Mouse (Mus musculus) limb, embryonic 13.5 days (tissue): ENCODE results near the gene Fiz1. TPM values are rescaled to one million over a fixed set of nuclear protein-coding genes. Genes with fewer than 3 reads are reported as not detected.
A peak's percentile ranks its signal among the peaks of the same experiment; 100 is the strongest.

Source experiments
- ATAC-seq: fragments of 200-750 bp; cut with Nextera tagmentation; 2 replicates; pipeline ENCODE4 v1.8.0; 2017; ENCODE audit warnings: low read depth, moderate number of reproducible peaks, moderate TSS enrichment; ENCODE audit not compliant: low FRiP score
- H3K27ac ChIP-seq: fragments of 300-500 bp; sonication (generic); 2 replicates; pipeline ENCODE4 v1.5.1; 2015; ENCODE audit warnings: inconsistent platforms, mild to moderate bottlenecking, moderate library complexity
- H3K27me3 ChIP-seq: fragments of 300-500 bp; sonication (generic); 2 replicates; pipeline ENCODE4 v1.6.1; 2015; ENCODE audit warnings: mild to moderate bottlenecking, inconsistent platforms
- H3K36me3 ChIP-seq: fragments of 300-500 bp; sonication (generic); 2 replicates; pipeline ENCODE4 v1.6.1; 2015; ENCODE audit warnings: inconsistent platforms, mild to moderate bottlenecking, moderate library complexity
- H3K4me1 ChIP-seq: fragments of 300-500 bp; sonication (generic); 2 replicates; pipeline ENCODE4 v1.6.1; 2015; ENCODE audit warnings: inconsistent platforms
- H3K4me2 ChIP-seq: fragments of 300-500 bp; sonication (generic); replicated peaks from 2 replicates; pipeline ENCODE4 v1.6.1; 2015; ENCODE audit warnings: inconsistent platforms, mild to moderate bottlenecking, moderate library complexity
- H3K4me3 ChIP-seq: fragments of 300-500 bp; sonication (generic); 2 replicates; pipeline ENCODE4 v1.5.1; 2015; ENCODE audit warnings: moderate library complexity, mild to moderate bottlenecking, inconsistent platforms
- H3K9ac ChIP-seq: fragments of 300-500 bp; sonication (generic); 2 replicates; pipeline ENCODE4 v1.6.1; 2015; ENCODE audit warnings: mild to moderate bottlenecking, inconsistent platforms
- H3K9me3 ChIP-seq: fragments of 300-500 bp; sonication (generic); 2 replicates; pipeline ENCODE4 v1.6.1; 2016; ENCODE audit warnings: inconsistent platforms
- WGBS: fragments of 180-500 bp; shearing (Covaris S2); methylation state at CpG from one replicate; pipeline ENCODE4 v1.1.7; 2015; 5-methylcytosine and 5-hydroxymethylcytosine counted together
- polyA plus RNA-seq: library from polyadenylated mRNA; unstranded; fragments of >200 nt; fragmentation: Nextera tagmentation; extraction: Ambion mirVana; gene quantifications from 2 replicates; pipeline ENCODE4 v1.2.1, GENCODE M21; 2015

Gene Fiz1
- polyA plus RNA-seq, 1 experiment from 2014 or later: 44.7 TPM

- peak overlapping the region; percentile 73 for H3K4me3 ChIP-seq
- peak overlapping the region; percentile 89 for H3K4me2 ChIP-seq
- 9% methylated on average over 32 of the region's 32 CpGs for WGBS
- ATAC-seq: no peak
- H3K27me3 ChIP-seq: peaks cover 61% of the 10 kb centered on the region
- peaks cover 55% of the 10 kb centered on the region for H3K4me1 ChIP-seq
- no peak overlapping the region for H3K27ac ChIP-seq
- H3K9ac ChIP-seq: peak overlapping the region; percentile 66
- H3K36me3 ChIP-seq: no peaks in the 10 kb centered on the region
- H3K9me3 ChIP-seq: no peaks in the 10 kb centered on the region
These were observed 39.1 kb upstream of the Fiz1 start for GRCm38 (mm10) chr7:5053456-5054179.

- Histone ChIP-seq H3K27me3 (peaks cover 55% of the 10 kb centered on the region), H3K27ac (no peak overlapping the region), H3K4me3 (peak overlapping the region; percentile 73), H3K36me3 (no peaks in the 10 kb centered on the region), H3K4me2 (peak overlapping the region; percentile 89), H3K9me3 (no peaks in the 10 kb centered on the region), H3K4me1 (peaks cover 52% of the 10 kb centered on the region), H3K9ac (peak overlapping the region; percentile 88)
- ATAC-seq: no peak
- WGBS: 3% methylated on average over 45 of the region's 45 CpGs
These were observed 38.4 kb upstream of the Fiz1 start for GRCm38 (mm10) chr7:5052931-5053343.

DNA sequence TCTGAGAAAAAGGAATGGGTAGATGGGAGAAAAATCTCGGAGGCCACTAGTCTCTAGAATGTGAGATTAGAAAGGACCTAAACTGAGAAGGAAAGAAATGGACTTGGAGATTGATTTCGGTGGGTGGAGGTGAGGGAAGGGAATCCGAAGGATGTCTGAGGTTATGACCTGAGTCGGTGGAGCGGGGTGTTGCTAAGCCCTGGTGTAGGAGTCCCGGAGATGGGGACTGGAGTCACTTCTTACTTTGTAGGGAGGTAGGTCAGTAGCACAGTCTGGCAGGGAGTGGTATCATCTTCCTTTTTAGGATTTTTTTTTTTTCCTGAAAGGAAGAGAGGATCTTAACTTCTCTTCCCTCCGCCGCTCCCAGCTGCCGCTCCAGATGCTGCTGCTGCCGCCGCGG lies 37.9 kb upstream of the Fiz1 start:
- no peak for ATAC-seq
- H3K36me3 ChIP-seq: no peaks in the 10 kb centered on the region
- H3K9ac ChIP-seq: peak overlapping the region; percentile 88
- peaks cover 47% of the 10 kb centered on the region for H3K4me1 ChIP-seq
- H3K9me3 ChIP-seq: no peaks in the 10 kb centered on the region
- WGBS: 5% methylated on average over 12 of the region's 12 CpGs
- H3K4me2 ChIP-seq: peak overlapping the region; percentile 89
- peaks cover 50% of the 10 kb centered on the region for H3K27me3 ChIP-seq
- H3K27ac ChIP-seq: no peak overlapping the region
- peak overlapping the region; percentile 73 for H3K4me3 ChIP-seq

- peak within 1 kb of the TSS; percentile 89 for H3K4me2 ChIP-seq
- H3K9ac ChIP-seq: peak within 1 kb of the TSS; percentile 88
- peak within 1 kb of the TSS; percentile 73 for H3K4me3 ChIP-seq
- no peaks in the 10 kb centered on the region for H3K36me3 ChIP-seq
- no peaks in the 10 kb centered on the region for H3K9me3 ChIP-seq
- peaks cover 42% of the 10 kb centered on the region for H3K27me3 ChIP-seq
- peaks cover 42% of the 10 kb centered on the region for H3K4me1 ChIP-seq
- H3K27ac ChIP-seq: peak within 1 kb of the TSS; percentile 63
- under 1% methylated on average over 65 of the region's 65 CpGs for WGBS
- ATAC-seq: peak; percentile 65
These were observed 37.0 kb upstream of the Fiz1 start, which contains the start of gene Zfp580 for GRCm38 (mm10) chr7:5051193-5052192. Zfp580 (plus strand) TSS chr7:5051538.

DNA sequence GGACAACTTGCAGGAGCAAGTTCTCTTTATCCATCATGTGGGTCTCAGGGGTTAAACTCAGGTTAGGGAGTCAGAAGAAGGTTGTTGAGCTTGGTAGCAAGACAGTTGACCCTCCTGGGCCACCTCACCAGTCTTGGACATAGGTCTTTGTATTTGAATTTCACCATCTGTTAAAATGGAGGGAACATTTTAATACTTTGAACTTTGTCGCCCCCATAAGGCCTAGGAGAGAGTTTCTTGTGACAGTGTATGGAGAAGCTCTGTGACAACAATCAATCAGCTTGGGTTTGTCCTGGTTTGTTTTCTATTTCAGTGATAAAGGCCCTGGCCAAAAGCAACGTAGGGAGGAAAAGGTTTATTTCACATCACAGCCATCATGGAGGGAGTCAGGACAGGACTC lies 32.8 kb upstream of the Fiz1 start:
- Histone ChIP-seq H3K27ac (no peak overlapping the region), H3K9ac (no peak overlapping the region), H3K4me1 (peaks cover 14% of the 10 kb centered on the region), H3K4me2 (no peak overlapping the region), H3K36me3 (no peaks in the 10 kb centered on the region), H3K9me3 (no peaks in the 10 kb centered on the region), H3K27me3 (peaks cover 2% of the 10 kb centered on the region), H3K4me3 (no peak overlapping the region)
- WGBS: 35% methylated on average over 2 of the region's 2 CpGs
- no peak for ATAC-seq

GRCm38 (mm10) chr7:5046112-5046511 lies 31.6 kb upstream of the Fiz1 start:
- no peak for ATAC-seq
- H3K9me3 ChIP-seq: no peaks in the 10 kb centered on the region
- H3K4me1 ChIP-seq: peaks cover 8% of the 10 kb centered on the region
- no peak overlapping the region for H3K4me3 ChIP-seq
- H3K27ac ChIP-seq: no peak overlapping the region
- WGBS: 76% methylated on average over 2 of the region's 2 CpGs
- H3K36me3 ChIP-seq: peaks cover 6% of the 10 kb centered on the region; the same call in 1 of the 2 replicates
- no peak overlapping the region for H3K4me2 ChIP-seq
- no peaks in the 10 kb centered on the region for H3K27me3 ChIP-seq
- no peak overlapping the region for H3K9ac ChIP-seq

DNA sequence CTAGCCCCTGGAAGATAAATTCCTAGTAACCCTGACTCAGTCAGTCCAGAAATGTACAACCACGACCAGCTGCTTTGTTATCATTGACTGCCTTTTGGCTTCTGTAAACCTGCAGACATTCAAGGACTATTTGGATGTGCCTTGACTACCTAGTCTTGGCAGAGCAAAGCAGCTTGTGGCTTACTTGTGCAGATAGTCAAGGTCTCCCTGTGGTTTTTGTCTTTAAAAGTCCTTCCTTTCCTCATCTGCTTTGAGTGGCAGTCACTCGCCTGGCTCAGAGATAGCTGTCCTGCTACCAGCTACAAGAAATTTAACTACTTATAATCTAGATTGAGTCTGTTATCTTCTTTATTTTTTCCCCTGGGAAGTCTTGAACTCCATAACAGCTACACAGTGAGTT lies 30.5 kb upstream of the Fiz1 start:
- ATAC-seq: no peak
- Histone ChIP-seq H3K4me3 (no peak overlapping the region), H3K4me1 (no peaks in the 10 kb centered on the region), H3K36me3 (peaks cover 11% of the 10 kb centered on the region; the same call in 1 of the 2 replicates), H3K9ac (no peak overlapping the region), H3K27me3 (no peaks in the 10 kb centered on the region), H3K9me3 (no peaks in the 10 kb centered on the region), H3K27ac (no peak overlapping the region), H3K4me2 (no peak overlapping the region)
- 77% methylated on average over 2 of the region's 2 CpGs for WGBS

GRCm38 (mm10) chr7:5038940-5039339 lies 24.4 kb upstream of the Fiz1 start:
- peak overlapping the region; percentile 58 for H3K4me3 ChIP-seq
- peak overlapping the region; percentile 92 for H3K27ac ChIP-seq
- H3K9ac ChIP-seq: peak overlapping the region; percentile 75
- WGBS: 39% methylated on average over 5 of the region's 5 CpGs
- peak overlapping the region; percentile 65 for H3K4me2 ChIP-seq
- peaks cover 18% of the 10 kb centered on the region for H3K9me3 ChIP-seq
- peaks cover 43% of the 10 kb centered on the region for H3K36me3 ChIP-seq
- ATAC-seq: no peak
- no peaks in the 10 kb centered on the region for H3K27me3 ChIP-seq
- H3K4me1 ChIP-seq: 0 out of 2 replicates have a peak, but pooled peaks cover 2% of the 10 kb centered on the region

- peaks cover 50% of the 10 kb centered on the region for H3K36me3 ChIP-seq
- peak; percentile 96 for ATAC-seq
- peak within 1 kb of the TSS; percentile 75 for H3K9ac ChIP-seq
- WGBS: 1% methylated on average over 47 of the region's 48 CpGs
- H3K27me3 ChIP-seq: no peaks in the 10 kb centered on the region
- H3K27ac ChIP-seq: peak within 1 kb of the TSS; percentile 92
- H3K4me3 ChIP-seq: peak within 1 kb of the TSS; percentile 58
- H3K4me1 ChIP-seq: 0 out of 2 replicates have a peak, but pooled peaks cover 2% of the 10 kb centered on the region
- peak within 1 kb of the TSS; percentile 65 for H3K4me2 ChIP-seq
- peaks cover 23% of the 10 kb centered on the region for H3K9me3 ChIP-seq
These were observed 23.7 kb upstream of the Fiz1 start, which contains the start of gene Zfp784 for GRCm38 (mm10) chr7:5038109-5038732. Zfp784 (minus strand) TSS chr7:5038446.

GRCm38 (mm10) chr7:5037467-5037866 lies 23.0 kb upstream of the Fiz1 start:
- peaks cover 58% of the 10 kb centered on the region for H3K36me3 ChIP-seq

DNA sequence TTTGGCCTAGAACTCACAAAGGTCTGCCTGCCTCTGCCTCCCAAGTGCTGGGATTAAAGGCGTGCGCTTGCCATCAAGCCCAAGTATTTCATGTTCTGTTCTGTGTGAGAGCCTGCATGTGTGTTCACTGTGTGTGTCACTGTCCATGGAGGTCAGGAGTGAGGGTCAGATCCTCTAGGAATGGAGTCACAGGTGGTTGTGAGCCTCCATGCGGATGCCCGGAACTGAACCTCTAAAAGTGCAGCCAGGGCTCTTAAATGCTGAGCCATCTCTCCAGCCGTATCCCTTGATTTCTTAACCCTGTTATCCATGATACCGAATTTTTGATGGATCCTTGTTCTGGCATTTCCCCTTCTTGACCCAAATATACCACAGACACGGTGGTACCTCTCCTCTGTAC lies 22.5 kb upstream of the Fiz1 start:
- Histone ChIP-seq H3K27ac (no peak overlapping the region), H3K27me3 (no peaks in the 10 kb centered on the region), H3K9ac (no peak overlapping the region), H3K36me3 (peaks cover 62% of the 10 kb centered on the region), H3K4me2 (no peak overlapping the region), H3K9me3 (peaks cover 35% of the 10 kb centered on the region), H3K4me1 (0 out of 2 replicates have a peak, but pooled peaks cover 2% of the 10 kb centered on the region), H3K4me3 (no peak overlapping the region)
- 93% methylated on average over 7 of the region's 7 CpGs for WGBS
- ATAC-seq: no peak

More at GRCm38 (mm10) chr7:5037467-5037866, 23.0 kb upstream of the Fiz1 start:
- peak overlapping the region; percentile 75; the same call in 1 of the 2 replicates for H3K9ac ChIP-seq
- H3K9me3 ChIP-seq: peaks cover 31% of the 10 kb centered on the region
- H3K27me3 ChIP-seq: no peaks in the 10 kb centered on the region
- WGBS: 91% methylated on average over 8 of the region's 8 CpGs
- H3K4me1 ChIP-seq: 0 out of 2 replicates have a peak, but pooled peaks cover 2% of the 10 kb centered on the region
- peak overlapping the region; percentile 65 for H3K4me2 ChIP-seq
- H3K4me3 ChIP-seq: peak overlapping the region; percentile 58
- ATAC-seq: no peak
- peak overlapping the region; percentile 92 for H3K27ac ChIP-seq
